Mouse (Mus musculus): ENCODE results near the gene Fstl1. TPM values are rescaled to one million over a fixed set of nuclear protein-coding genes. Genes with fewer than 3 reads are reported as not detected.

Gene Fstl1
- polyA plus RNA-seq (2015; fragmentation: Nextera tagmentation; extraction: Ambion mirVana), result 156 and 165 TPM in 2 replicates

DNA sequence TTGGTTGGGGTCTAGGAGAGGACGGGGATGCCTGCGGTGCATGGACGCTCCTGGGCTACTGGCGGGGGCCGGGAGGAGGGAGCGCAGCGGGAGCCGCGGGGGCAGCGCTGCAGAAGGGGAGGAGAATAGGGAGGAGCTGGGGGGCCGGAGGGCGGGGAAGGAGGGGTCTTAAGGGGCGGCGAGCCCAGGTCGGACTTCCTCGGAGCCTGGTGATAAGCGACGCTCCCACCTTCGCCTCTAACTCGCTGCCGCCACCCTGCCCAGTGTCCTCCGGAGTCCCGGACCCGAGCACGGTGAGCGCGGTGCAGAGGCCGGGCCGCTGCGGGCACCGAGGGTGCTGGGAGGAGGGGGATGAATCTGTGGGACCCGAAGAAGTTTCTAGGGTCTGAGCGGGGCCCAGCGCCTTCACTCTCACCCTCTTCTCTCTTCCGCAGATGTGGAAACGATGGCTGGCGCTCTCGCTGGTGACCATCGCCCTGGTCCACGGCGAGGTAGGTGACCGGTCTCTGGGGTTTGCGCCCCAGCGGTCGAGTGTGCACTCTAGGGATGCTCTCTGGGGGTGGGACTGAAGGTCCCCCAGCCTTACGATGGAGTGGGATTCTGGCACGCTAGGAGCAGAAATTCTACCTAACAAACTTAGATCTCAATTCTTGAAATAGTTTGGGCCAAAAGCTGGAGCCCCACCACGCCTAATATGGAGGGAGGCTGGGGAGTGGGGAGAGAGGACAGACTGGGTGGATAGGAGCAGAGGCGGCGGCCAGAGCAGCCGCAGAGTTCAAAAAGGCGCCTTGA is at the start of gene Fstl1:
TSS of gene Fstl1 (plus strand) at position 14 of the 792 bp plus-strand sequence.
- Histone ChIP-seq H3K27me3 (no peaks in the 10 kb centered on the region), H3K36me3 (no peaks in the 10 kb centered on the region), H3K9me3 (no peaks in the 10 kb centered on the region), H3K9ac (peak within 1 kb of the TSS; percentile 85), H3K4me3 (peak within 1 kb of the TSS; percentile 60), H3K4me2 (peak within 1 kb of the TSS; percentile 82), H3K27ac (replicated peaks) (peak within 1 kb of the TSS; percentile 77), H3K4me1 (replicated peaks) (peaks cover 37% of the 10 kb centered on the region)
- WGBS, result 0% methylated on average over 41 of the region's 52 CpGs
- ATAC-seq (ENCODE audit: low read depth), result peak; percentile 82

DNA sequence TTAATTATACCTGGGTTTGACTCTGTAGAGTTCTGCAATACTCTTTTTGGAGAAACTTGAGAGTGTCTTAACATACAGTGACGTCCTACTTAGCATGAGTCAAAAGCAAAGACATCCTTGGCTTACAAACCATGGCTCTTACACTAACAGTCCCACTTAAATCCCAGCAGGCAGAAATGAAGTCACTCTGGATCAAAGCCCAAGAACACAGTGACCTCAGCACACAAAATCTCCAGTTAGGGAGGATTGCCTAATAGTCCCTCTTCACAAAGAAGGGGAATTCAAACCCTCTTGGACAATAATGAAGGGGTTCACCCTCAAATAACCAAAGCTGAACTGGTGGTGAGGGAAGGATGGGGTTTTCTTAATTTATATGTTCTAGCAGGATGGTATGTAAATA is 48.0 kb upstream of the Fstl1 start:
- no peak overlapping the region for H3K9ac ChIP-seq
- no peaks in the 10 kb centered on the region for H3K36me3 ChIP-seq
- no peaks in the 10 kb centered on the region for H3K27me3 ChIP-seq
- no peak for ATAC-seq (ENCODE audit: low read depth)
- no peak overlapping the region for H3K4me2 ChIP-seq
- H3K9me3 ChIP-seq, result no peaks in the 10 kb centered on the region
- H3K4me1 ChIP-seq (replicated peaks), result peaks cover 9% of the 10 kb centered on the region
- H3K4me3 ChIP-seq, result no peak overlapping the region
- WGBS, result 86% methylated on average over 1 of the region's 1 CpGs
- H3K27ac ChIP-seq (replicated peaks), result no peak overlapping the region

DNA sequence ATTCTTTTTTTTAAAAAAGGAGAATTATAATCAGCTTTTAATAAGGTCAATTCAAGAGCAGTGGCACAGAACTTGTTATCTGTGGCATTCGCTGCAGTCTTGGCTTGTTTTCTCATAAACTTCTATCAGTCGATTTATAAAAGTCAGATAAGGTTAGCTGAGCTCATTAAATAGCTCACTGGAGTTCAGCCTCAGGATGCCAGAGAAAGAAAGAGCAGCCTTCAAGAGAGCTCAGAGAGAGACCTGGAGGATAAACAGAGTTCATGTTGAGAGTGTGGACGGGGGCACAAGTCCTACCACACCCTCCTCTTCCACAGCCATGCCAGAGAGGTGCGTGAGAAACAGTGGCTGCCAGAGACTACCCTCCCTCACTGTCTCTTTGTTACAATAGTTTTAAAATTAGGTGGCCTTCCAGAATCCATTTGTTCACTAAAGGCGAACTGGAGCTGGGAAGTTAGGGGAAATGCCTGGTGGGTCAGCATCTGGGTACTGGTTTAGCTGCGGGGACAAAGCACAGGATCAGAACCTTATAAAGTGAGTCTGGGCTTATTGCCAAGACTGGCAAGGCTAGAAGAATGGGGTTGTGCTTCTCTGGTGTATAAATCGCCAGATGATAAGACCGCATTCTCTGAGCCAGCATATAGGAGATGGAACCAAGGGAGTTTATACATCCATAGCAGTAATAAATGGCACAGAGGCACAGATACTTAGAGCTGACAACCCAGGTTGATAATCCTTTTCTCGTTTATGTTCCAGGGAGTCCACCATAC is 47.1 kb upstream of the Fstl1 start:
- Histone ChIP-seq H3K36me3 (no peaks in the 10 kb centered on the region), H3K4me2 (no peak overlapping the region), H3K4me1 (replicated peaks) (peaks cover 9% of the 10 kb centered on the region), H3K27me3 (no peaks in the 10 kb centered on the region), H3K9me3 (no peaks in the 10 kb centered on the region), H3K27ac (replicated peaks) (no peak overlapping the region), H3K4me3 (no peak overlapping the region), H3K9ac (no peak overlapping the region)
- 65% methylated on average over 9 of the region's 9 CpGs for WGBS
- no peak for ATAC-seq (ENCODE audit: low read depth)

DNA sequence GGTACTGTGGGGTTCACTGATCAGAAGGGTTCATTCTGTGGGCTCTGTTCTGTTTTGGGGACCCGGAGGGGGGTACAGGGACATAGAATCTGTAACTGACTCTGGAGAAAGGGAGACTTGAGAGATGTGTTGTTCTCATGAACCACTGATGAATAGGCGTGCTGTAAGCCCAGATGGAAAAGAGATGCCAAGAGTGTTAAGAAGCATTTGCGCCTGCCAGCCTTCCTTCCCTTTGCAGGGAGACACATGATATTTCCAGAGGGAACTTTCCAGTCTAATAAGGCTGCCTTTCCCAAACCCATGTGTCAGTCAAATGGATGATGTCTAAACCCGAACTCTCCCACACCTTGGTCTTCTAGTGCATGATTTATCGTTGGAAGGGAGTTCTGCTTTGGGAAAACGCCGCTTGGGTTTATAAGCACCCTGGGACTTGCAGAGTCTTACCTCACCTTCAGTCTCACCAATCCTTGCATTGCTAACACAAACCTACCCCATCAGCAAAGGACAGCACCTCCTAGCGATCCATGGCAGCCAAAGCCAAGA is 46.3 kb upstream of the Fstl1 start:
- Histone ChIP-seq H3K4me3 (no peak overlapping the region), H3K36me3 (no peaks in the 10 kb centered on the region), H3K27ac (replicated peaks) (no peak overlapping the region), H3K9me3 (no peaks in the 10 kb centered on the region), H3K9ac (no peak overlapping the region), H3K4me2 (no peak overlapping the region), H3K4me1 (replicated peaks) (peaks cover 9% of the 10 kb centered on the region), H3K27me3 (no peaks in the 10 kb centered on the region)
- WGBS, result 87% methylated on average over 8 of the region's 8 CpGs
- ATAC-seq (ENCODE audit: low read depth), result no peak

DNA sequence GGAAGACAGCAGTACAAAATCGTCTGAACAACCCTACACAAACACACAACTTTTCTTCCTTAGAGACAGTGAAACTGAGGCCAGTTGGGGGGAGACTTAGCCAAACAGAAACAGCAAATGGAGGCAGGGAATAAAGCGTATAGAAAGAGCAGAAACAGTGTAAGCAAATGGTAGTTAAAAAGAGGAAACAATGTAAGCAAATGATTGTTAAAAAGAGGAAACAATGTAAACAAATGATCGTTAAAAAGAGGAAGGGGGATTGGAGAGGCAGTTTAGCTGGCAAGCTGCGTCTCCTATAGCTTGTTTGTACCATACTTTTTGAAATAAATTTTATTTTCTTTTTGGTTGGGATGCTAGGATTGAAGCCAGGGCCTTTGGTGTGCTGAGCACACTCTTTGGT is 45.2 kb upstream of the Fstl1 start:
- no peak for ATAC-seq (ENCODE audit: low read depth)
- H3K4me1 ChIP-seq (replicated peaks), result peaks cover 9% of the 10 kb centered on the region
- H3K27ac ChIP-seq (replicated peaks), result peak overlapping the region; percentile 49
- no peak overlapping the region for H3K4me2 ChIP-seq
- no peaks in the 10 kb centered on the region for H3K27me3 ChIP-seq
- H3K4me3 ChIP-seq, result no peak overlapping the region
- no peaks in the 10 kb centered on the region for H3K36me3 ChIP-seq
- WGBS, result 71% methylated on average over 4 of the region's 4 CpGs
- H3K9me3 ChIP-seq, result no peaks in the 10 kb centered on the region
- no peak overlapping the region for H3K9ac ChIP-seq

DNA sequence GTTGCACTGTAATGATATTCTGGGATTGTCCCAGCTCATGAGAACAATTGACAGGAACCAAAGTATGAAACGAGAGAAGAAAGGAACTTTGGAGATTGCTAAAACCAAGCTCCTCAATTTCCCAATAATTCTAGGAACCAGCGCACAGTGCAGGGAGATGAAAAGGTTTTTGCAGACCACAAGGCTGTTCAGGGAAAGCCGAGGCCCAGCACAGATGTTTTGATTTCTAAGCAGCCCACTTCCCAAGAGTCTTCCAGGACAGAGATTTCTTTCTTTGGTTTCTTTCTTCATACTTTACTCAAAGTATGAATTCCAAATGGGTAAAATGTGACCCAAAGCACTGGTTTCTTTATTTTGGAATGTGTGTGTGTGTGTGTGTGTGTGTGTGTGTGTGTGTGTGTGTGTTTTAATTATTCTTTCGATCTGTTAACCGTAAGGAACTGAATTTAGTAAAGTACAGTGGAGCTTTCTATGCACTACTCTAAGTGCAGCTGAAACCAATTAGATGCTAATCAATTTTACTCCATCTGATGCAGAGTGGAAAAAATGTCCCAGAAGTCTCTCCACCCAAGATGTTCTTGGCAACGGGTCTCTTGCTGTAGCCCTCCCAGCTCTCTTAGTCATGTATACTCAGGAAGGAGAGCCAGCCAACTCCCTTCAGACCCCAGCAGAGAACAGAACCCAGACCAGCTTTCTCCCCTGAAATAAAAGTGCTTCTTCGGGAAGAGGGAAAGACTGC is 44.5 kb upstream of the Fstl1 start:
- no peaks in the 10 kb centered on the region for H3K27me3 ChIP-seq
- H3K27ac ChIP-seq (replicated peaks), result peak overlapping the region; percentile 55
- no peak overlapping the region for H3K4me3 ChIP-seq
- ATAC-seq (ENCODE audit: low read depth), result no peak; the same call in 1 of the 2 replicates
- no peak overlapping the region for H3K9ac ChIP-seq
- no peak overlapping the region for H3K4me2 ChIP-seq
- 55% methylated on average over 7 of the region's 7 CpGs for WGBS
- H3K4me1 ChIP-seq (replicated peaks), result peaks cover 9% of the 10 kb centered on the region
- no peaks in the 10 kb centered on the region for H3K9me3 ChIP-seq
- H3K36me3 ChIP-seq, result no peaks in the 10 kb centered on the region

DNA sequence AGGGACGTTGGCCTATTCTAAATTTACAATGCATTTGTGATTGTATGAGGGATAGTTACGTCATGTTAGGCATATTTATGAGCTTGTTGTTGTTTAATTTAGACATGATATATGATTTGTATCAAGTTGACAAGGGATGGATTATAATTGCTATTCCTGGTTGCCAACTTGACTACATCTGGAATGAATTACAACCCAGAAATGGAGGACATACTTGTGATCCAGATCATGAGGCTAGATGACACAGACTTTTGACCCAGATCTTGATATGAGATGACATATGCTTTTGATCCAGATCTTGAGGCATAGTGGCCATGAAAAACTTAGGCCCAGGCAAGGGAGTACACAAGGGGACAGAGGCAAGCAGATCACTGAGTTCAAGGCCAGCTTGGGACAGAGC is 36.6 kb upstream of the Fstl1 start:
- H3K36me3 ChIP-seq, result no peaks in the 10 kb centered on the region
- H3K4me3 ChIP-seq, result no peak overlapping the region
- no peaks in the 10 kb centered on the region for H3K4me1 ChIP-seq (replicated peaks)
- no peaks in the 10 kb centered on the region for H3K27me3 ChIP-seq
- ATAC-seq (ENCODE audit: low read depth), result no peak
- WGBS, result 82% methylated on average over 2 of the region's 2 CpGs
- H3K4me2 ChIP-seq, result no peak overlapping the region
- no peak overlapping the region for H3K27ac ChIP-seq (replicated peaks)
- no peak overlapping the region for H3K9ac ChIP-seq
- H3K9me3 ChIP-seq, result no peaks in the 10 kb centered on the region

DNA sequence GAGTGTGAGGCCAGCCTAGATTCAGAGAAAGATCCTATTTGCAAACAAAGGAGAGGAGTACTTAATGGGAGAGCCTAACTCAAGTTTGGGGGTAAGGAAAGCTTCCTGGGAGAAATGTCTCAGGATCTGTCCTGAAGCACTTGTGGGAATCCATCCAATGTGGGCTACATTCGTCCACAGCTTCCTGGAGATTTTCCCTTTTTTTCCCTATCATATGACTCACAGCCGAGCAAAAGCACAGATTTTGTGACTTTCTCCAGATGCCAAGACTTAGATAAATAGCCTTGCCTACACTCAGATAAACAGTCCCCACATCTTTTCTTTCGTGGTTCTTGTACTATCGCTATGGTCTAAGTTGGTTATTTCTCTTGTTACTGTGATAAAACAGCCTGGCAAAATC is 34.4 kb upstream of the Fstl1 start:
- no peak overlapping the region for H3K4me3 ChIP-seq

DNA sequence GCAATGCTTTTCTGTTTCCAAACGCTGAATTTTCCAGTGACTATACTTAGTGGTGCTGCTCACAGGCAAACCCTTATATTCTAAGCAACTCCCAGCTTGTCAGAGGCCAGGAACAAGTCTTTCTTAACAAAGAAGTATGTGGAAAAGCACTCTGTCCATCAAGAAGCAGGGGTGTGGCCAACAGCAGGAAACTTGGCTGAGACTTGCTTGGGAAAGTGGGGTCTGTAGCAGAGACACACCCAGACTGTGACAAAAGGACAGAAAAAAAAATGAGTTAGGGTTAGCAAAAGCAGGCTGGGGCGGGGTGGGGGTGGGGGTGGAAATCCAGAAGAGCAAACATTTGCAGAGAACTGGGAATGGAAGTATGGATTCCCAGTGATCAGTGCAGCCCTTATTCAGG is 23.8 kb upstream of the Fstl1 start:
- H3K36me3 ChIP-seq, result no peaks in the 10 kb centered on the region
- no peak for ATAC-seq (ENCODE audit: low read depth)
- no peaks in the 10 kb centered on the region for H3K4me1 ChIP-seq (replicated peaks)
- 29% methylated on average over 2 of the region's 2 CpGs for WGBS
- H3K27ac ChIP-seq (replicated peaks), result no peak overlapping the region
- no peaks in the 10 kb centered on the region for H3K9me3 ChIP-seq
- no peak overlapping the region for H3K4me2 ChIP-seq
- no peaks in the 10 kb centered on the region for H3K27me3 ChIP-seq
- H3K9ac ChIP-seq, result no peak overlapping the region
- H3K4me3 ChIP-seq, result no peak overlapping the region

More for the DNA sequence above, 34.4 kb upstream of the Fstl1 start:
- Histone ChIP-seq H3K4me1 (replicated peaks) (no peaks in the 10 kb centered on the region), H3K4me2 (no peak overlapping the region), H3K27ac (replicated peaks) (no peak overlapping the region), H3K36me3 (no peaks in the 10 kb centered on the region), H3K27me3 (no peaks in the 10 kb centered on the region), H3K9me3 (no peaks in the 10 kb centered on the region), H3K9ac (no peak overlapping the region)
- ATAC-seq (ENCODE audit: low read depth), result no peak
- WGBS, result 87% methylated on average over 4 of the region's 4 CpGs

DNA sequence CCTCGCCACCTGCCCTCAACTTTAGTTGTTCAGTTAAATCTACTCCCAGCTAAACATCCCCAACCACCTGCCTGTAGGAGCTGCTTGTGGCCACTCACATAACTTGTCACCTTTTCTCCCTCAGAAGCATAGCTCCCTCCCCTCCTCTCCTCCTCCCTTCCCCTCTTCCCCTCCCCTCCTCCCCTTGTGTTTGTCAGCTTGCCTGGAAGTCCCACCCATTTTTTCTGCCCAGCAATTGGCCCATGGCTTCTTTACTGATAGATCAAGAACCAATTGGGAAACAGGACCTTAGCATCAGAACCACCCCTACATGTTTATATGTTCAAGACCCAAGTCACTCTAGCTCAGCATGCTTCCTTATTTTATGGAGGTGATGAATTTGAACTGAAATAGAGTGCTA is 22.9 kb upstream of the Fstl1 start:
- Histone ChIP-seq H3K36me3 (no peaks in the 10 kb centered on the region), H3K27ac (replicated peaks) (no peak overlapping the region), H3K4me1 (replicated peaks) (no peaks in the 10 kb centered on the region), H3K9ac (no peak overlapping the region), H3K9me3 (no peaks in the 10 kb centered on the region), H3K4me2 (no peak overlapping the region), H3K4me3 (no peak overlapping the region), H3K27me3 (no peaks in the 10 kb centered on the region)
- ATAC-seq (ENCODE audit: low read depth), result no peak
- 93% methylated on average over 1 of the region's 1 CpGs for WGBS

DNA sequence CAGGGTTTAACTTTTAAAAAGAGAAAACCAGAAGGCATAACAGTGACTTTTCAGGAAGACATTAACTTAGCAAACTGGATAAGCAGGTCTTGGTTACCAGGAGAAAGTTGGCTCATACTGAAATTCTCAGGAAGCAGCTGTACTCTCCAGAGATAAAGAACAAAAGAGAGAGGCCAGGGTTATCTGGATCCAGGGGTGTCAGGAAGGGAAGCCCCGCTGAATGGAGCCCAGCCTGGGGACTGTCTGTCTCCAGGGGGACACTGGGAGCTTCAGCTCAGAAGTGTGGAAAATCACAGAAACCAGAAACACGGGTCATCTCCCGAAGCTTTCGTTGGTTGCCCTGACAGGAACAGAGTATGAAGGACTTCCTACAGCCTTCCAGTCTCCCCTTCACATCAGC is 22.2 kb upstream of the Fstl1 start:
- H3K9me3 ChIP-seq, result no peaks in the 10 kb centered on the region
- no peak overlapping the region for H3K27ac ChIP-seq (replicated peaks)
- no peak for ATAC-seq (ENCODE audit: low read depth)
- H3K4me1 ChIP-seq (replicated peaks), result no peaks in the 10 kb centered on the region
- H3K4me2 ChIP-seq, result no peak overlapping the region
- no peaks in the 10 kb centered on the region for H3K27me3 ChIP-seq
- 61% methylated on average over 4 of the region's 4 CpGs for WGBS
- H3K36me3 ChIP-seq, result no peaks in the 10 kb centered on the region
- no peak overlapping the region for H3K9ac ChIP-seq
- no peak overlapping the region for H3K4me3 ChIP-seq

DNA sequence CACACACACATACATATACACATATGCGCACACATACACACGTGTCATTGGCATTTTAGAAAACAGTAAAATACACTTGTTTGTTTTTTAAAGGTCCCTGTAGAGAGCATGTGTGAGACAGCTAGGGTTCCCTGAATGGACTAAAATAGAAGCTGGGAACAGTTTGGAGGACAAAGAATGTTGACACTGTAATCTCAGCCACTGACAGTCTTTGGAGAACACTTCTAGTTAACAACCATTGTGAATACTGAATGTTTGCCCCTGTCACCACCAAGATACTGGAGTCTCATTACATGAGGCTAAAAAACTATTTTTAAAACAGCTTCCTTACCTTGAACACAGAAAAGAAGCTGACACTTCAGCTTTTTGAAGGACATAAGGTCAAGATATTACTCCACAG is 19.4 kb upstream of the Fstl1 start:
- ATAC-seq (ENCODE audit: low read depth), result no peak
- Histone ChIP-seq H3K27me3 (no peaks in the 10 kb centered on the region), H3K4me3 (no peak overlapping the region), H3K4me2 (no peak overlapping the region), H3K9me3 (no peaks in the 10 kb centered on the region), H3K36me3 (no peaks in the 10 kb centered on the region), H3K4me1 (replicated peaks) (peaks cover 4% of the 10 kb centered on the region; the same call in 1 of the 2 replicates), H3K27ac (replicated peaks) (no peak overlapping the region), H3K9ac (no peak overlapping the region)
- WGBS, result 91% methylated on average over 2 of the region's 2 CpGs
